Mouse (Mus musculus): ENCODE data around the gene Smok3b. TPM values are rescaled to one million over a fixed set of nuclear protein-coding genes. Genes with fewer than 3 reads are reported as not detected.
A peak's percentile ranks its signal among the peaks of the same experiment; 100 is the strongest.
"Not testable (repeated sequence)": the region's sequence is repeated elsewhere in the genome, so short reads cannot be mapped to it uniquely, and the experiment has no call there.

Smok3b gene
- not detected for total RNA-seq (2021)
- long read RNA-seq, experiment 1: 0 reads
- long read RNA-seq, experiment 2: 0 reads

DNA sequence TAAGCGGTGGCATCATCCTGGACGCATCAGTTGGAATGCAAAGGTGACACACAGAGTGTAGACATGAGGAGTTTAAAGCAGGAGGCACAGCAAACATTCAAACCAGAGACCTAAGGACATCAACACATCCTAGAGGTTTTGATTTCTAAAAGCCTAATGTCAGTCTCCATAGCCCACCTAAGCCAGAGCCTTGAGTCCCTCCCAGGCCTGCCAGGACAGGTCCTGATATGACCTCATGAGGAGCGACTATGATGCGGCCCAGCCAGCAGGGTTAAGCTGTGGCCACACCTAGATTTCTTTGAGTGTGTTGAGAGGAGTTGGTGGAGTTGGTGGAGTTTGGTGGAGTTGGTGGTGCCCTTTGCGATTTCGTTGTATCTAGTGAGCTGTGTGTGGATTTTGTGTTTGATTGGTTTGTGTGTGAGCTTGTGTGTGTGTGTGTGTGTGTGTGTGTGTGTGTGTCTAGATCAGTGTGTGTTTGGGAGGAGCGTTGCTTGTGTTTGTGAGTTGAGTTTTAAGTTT lies at the start of gene Smok3b, which contains the start of gene Smok3a:
Gene Smok3b, plus strand, starts transcription at position 469 of the 519 bp plus-strand sequence.
Gene Smok3a, plus strand, starts transcription at position 301 of the 519 bp plus-strand sequence.
- DNase-seq (ENCODE audit: extremely low spot score in 1 of 2, low spot score in 2 of 2); H3K4me3 ChIP-seq; intact Hi-C loops (cut with DNase I); H3K27ac ChIP-seq: not testable (repeated sequence)

DNA sequence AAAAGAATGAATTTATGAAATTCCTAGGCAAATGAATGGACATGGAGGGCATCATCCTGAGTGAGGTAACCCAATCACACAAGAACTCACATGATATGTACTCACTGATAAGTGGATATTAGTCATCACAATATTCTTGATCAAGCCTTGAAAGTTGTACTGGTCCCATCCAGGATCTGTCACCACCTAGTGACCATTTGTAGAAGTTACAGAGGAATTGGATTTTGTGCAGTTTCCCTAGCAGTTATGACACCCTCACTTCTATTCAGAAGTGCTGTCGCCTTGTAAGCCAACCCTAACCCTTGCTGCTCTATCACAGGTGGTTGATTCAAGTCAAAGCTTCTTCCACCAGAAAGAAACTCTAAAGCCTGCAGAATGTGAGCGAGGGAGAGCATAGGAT lies 48.1 kb upstream of the Smok3b start:
- Histone ChIP-seq H3K4me3 (no peak overlapping the region), H3K27ac (no peak overlapping the region)
- intact Hi-C loops (cut with DNase I): loop anchor here (5.0 kb wide), 2 partner anchors 71 to 181 kb away; no protein-coding TSS in a partner anchor
- no peak for DNase-seq (ENCODE audit: extremely low spot score in 1 of 2, low spot score in 2 of 2)
- TF ChIP-seq CTCF (IDR thresholded peaks at IDR 0.05): peak; percentile 18

DNA sequence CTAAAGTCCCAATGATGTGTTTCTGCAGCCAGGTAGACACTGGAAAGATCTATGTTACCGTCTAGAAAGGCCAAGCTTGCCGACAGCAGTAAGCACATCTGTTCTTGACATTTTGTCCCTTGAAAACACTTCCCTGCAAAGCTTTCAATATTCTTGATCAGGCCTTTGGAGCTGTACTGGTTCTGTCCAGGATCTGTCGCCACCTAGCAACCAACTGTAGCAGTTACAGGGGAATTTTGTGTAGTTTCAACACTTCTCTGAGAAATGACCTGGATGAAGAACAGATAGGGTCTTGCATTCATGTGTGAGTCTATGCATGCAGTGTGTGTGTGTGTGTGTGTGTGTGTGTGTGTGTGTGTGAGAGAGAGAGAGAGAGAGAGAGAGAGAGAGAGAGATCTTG lies 47.5 kb upstream of the Smok3b start:
- Histone ChIP-seq H3K4me3 (no peak overlapping the region), H3K27ac (no peak overlapping the region)
- DNase-seq (ENCODE audit: extremely low spot score in 1 of 2, low spot score in 2 of 2): no peak
- peak; percentile 55 for TF ChIP-seq CTCF (IDR thresholded peaks at IDR 0.05)
- intact Hi-C loops (cut with DNase I): loop anchor here (1.0 to 5.0 kb wide), 3 partner anchors 71 to 181 kb away; no protein-coding TSS in a partner anchor

DNA sequence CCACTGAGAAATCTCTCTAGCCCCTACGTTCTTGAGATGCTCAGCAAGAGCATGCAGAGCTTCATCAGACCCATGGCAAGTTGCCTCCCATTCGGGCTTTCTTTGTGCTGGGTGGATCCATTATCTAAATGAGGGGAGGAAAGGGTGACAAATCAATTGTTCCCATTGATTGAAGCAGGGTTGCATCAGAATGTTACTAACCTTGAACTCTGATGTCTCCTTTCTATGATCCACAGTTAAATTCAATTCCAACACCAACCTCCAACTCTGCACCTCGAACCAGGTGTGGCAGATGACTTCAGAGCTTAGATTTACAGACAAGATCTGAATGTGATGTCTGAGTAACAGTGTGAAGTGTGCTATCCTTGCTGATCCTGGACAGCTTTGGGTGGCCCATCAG lies 46.5 kb upstream of the Smok3b start:
- no peak overlapping the region for H3K27ac ChIP-seq
- intact Hi-C loops (cut with DNase I): loop anchor here (1.0 to 5.0 kb wide), 3 partner anchors 72 to 182 kb away; no protein-coding TSS in a partner anchor

DNA sequence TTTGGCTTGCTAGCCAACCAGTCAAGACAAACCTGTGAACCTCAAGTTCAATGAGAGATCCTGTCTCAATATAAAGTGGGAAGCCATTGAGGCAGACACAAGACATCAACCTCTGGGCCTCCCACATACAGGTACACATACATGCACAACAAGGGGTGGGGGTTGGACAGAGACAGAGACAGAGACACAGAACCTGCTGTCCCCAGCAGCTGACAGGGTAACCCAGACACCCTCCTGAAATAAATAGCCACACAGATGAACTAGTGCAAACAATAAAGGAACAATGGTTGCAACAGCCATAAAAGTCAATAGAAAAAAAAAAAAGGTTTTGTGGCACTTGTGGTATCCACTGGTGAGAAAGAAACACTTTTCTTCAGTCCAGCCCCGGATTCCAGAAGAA lies 45.8 kb upstream of the Smok3b start:
- no peak overlapping the region for H3K4me3 ChIP-seq
- no peak overlapping the region for H3K27ac ChIP-seq
- TF ChIP-seq CTCF (IDR thresholded peaks at IDR 0.05): no peak
- intact Hi-C loops (cut with DNase I): no loop called here
- no peak for DNase-seq (ENCODE audit: extremely low spot score in 1 of 2, low spot score in 2 of 2)

More for the DNA sequence above, 46.5 kb upstream of the Smok3b start:
- TF ChIP-seq CTCF (IDR thresholded peaks at IDR 0.05): no peak
- DNase-seq (ENCODE audit: extremely low spot score in 1 of 2, low spot score in 2 of 2): no peak
- no peak overlapping the region for H3K4me3 ChIP-seq

DNA sequence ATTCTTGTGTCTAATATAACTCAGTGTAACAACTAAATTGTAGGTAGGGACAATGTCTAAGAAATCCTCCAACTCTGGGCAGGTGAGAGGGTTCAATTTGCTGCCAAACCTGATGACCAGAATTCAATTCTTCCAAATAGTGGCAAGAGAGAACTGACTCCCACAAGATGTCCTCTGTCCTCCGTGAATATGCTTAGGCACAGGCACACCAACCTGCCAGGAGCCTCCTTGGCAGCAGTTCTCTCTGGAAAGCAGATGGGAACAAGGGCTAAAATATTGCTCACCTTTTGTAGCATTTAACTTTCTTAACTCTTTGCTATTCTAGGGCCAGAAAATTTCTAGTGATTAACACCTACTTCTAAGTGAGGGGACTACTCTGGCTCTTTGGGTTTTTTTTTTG lies 43.9 kb upstream of the Smok3b start:
- no peak overlapping the region for H3K4me3 ChIP-seq
- no peak overlapping the region for H3K27ac ChIP-seq
- no peak for DNase-seq (ENCODE audit: extremely low spot score in 1 of 2, low spot score in 2 of 2)
- no peak for TF ChIP-seq CTCF (IDR thresholded peaks at IDR 0.05)
- intact Hi-C loops (cut with DNase I): no loop called here

DNA sequence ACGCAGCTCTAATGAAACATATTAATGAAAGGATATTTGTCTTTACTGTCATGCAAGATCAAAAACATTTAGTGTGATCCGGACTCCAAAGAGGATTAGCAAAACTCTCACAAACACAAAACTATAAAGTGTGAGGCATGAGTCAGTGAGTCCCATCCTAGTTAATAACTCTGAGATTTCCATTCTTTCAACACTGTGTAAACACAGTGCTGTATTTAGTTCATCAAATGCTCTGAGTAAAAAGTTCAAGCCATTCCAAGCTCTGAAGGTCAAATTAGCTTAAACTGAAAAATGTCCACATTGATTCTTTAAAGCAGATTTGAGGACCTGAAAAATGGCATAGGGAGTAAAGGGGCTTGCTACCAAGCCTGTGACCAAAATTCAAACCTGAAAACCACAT lies 42.1 kb upstream of the Smok3b start:
- Histone ChIP-seq H3K4me3 (no peak overlapping the region), H3K27ac (no peak overlapping the region)
- intact Hi-C loops (cut with DNase I): no loop called here
- no peak for TF ChIP-seq CTCF (IDR thresholded peaks at IDR 0.05)
- no peak for DNase-seq (ENCODE audit: extremely low spot score in 1 of 2, low spot score in 2 of 2)

DNA sequence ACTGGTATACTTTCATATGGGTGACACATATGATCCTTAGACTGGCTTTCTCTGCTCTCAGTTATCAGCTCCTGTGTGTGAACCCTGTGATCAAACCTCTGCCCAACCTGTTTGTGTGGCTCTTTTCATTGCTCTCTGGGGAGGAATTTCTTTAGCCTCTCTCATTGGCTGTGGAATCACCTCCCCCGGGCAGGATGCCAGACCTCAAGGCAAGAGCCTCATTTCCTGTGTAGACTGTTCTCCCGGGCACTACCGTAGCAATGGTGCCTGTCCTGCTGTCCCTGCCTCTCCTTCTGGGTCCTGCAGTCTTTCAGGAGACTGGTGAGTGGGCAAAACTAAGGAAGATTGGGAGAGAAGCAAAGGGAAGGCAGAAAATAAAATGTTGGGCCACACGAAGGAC lies 39.9 kb upstream of the Smok3b start, which contains the start of gene Azgp1:
Gene Azgp1, plus strand, starts transcription at position 221 of the 400 bp plus-strand sequence.
- intact Hi-C loops (cut with DNase I): no loop called here
- DNase-seq (ENCODE audit: extremely low spot score in 1 of 2, low spot score in 2 of 2): no peak
- Histone ChIP-seq H3K4me3 (no peak within 1 kb of the TSS), H3K27ac (no peak within 1 kb of the TSS)
- no peak for TF ChIP-seq CTCF (IDR thresholded peaks at IDR 0.05)

DNA sequence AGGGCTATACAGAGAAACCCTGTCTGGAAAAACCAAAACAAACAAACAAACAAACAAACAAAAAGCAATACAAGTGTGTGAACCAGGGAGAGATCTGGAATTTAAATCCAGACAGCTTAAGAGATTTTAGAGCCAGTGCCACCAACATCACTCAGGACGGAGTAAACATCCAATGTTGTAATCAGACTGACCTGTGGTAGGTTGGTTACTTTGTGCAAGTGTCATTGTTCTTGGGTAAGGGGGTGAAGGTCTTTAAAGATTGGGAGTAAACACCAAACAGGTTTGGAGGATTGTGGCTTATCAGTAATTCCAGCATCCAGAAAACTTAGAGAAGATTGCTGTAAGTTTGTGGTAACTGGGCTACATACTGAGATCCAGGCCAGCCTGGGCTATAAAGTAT lies 34.9 kb upstream of the Smok3b start:
- no peak for TF ChIP-seq CTCF (IDR thresholded peaks at IDR 0.05)
- Histone ChIP-seq H3K4me3 (no peak overlapping the region), H3K27ac (no peak overlapping the region)
- intact Hi-C loops (cut with DNase I): no loop called here
- DNase-seq (ENCODE audit: extremely low spot score in 1 of 2, low spot score in 2 of 2): no peak

DNA sequence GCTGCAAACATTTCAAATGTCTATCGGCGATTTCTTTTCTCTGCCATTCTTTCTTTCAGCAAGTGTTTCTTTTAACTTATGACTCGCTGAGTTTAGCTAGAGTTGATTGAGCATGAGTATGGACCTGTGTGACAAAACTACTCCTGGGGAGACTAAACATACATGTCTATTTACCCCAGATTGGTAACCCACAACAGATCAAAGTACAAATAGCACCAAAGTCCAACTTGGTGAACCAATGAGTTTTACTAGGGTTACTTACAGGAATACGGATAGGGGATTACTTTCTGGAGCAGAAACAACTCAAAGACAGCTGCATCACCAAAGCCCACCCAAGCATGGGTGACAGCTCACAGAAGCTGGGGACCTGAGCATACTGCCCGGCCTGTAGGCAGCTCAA lies 11.8 kb upstream of the Smok3b start:
- Histone ChIP-seq H3K27ac (no peak overlapping the region), H3K4me3 (no peak overlapping the region)
- intact Hi-C loops (cut with DNase I): no loop called here
- DNase-seq (ENCODE audit: extremely low spot score in 1 of 2, low spot score in 2 of 2): no peak
- no peak for TF ChIP-seq CTCF (IDR thresholded peaks at IDR 0.05)

DNA sequence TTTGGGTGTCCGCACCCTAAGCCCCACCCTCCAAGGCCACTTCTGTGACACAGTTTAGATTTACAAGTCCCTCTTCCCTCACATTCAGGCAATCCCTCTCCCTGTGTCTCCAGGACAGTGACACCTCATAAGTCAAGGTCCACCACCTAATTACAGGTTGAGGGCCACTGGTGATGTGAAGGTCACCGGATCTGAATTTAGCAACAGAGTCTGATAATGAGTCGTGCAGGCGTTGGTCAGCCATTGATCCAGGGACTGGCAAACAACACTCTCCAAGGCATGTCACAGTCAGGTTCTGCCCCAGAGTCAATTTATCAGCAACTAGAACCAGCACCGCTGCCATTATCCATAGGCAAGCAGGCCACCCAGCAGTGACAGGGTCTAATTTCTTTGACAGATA lies 8.8 kb upstream of the Smok3b start:
- intact Hi-C loops (cut with DNase I): no loop called here
- DNase-seq (ENCODE audit: extremely low spot score in 1 of 2, low spot score in 2 of 2): no peak
- Histone ChIP-seq H3K4me3 (no peak overlapping the region), H3K27ac (no peak overlapping the region)
- no peak for TF ChIP-seq CTCF (IDR thresholded peaks at IDR 0.05)

DNA sequence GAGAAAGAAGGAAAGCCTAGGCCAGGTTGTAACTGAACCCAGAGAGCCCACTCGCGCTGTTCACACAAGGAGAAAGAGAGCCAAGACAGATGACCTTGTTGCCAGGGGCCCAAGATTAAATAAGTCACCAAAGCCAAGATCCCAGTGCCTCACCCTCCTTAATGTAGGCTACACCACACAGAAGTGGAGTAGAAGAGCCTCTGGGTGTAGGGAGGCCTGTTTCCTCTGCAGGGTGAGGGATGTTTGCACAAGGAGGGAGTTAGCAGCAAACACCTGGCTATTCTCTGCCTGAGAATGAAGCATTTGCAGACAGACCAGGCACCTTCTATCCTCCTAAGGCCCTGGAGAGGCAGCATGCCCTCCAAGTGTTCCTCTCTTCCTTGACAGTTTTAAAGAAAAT lies 4.7 kb upstream of the Smok3b start:
- Histone ChIP-seq H3K27ac (no peak overlapping the region), H3K4me3 (no peak overlapping the region)
- intact Hi-C loops (cut with DNase I): no loop called here
- no peak for DNase-seq (ENCODE audit: extremely low spot score in 1 of 2, low spot score in 2 of 2)
- TF ChIP-seq CTCF (IDR thresholded peaks at IDR 0.05): no peak

DNA sequence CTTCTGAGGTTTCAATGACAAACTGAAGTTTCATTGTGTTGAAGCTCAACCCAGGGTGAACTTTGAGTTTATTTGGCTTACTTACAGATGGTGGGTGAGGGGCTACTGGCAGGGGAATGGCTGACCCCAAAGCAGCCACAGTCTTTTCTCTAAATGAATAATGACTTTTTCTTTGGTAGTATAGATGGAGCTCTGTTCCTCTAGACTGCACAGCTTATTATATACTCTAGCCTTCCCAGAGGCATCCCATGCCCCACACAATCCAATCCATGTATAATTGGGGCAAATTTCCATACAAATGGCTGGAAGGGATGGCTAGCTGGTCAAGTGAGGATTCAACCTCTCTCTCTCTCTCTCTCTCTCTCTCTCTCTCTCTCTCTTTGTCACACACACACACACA lies 4.2 kb upstream of the Smok3b start:
- no peak overlapping the region for H3K4me3 ChIP-seq
- H3K27ac ChIP-seq: no peak overlapping the region
- intact Hi-C loops (cut with DNase I): no loop called here
- DNase-seq (ENCODE audit: extremely low spot score in 1 of 2, low spot score in 2 of 2): no peak
- TF ChIP-seq CTCF (IDR thresholded peaks at IDR 0.05): no peak

DNA sequence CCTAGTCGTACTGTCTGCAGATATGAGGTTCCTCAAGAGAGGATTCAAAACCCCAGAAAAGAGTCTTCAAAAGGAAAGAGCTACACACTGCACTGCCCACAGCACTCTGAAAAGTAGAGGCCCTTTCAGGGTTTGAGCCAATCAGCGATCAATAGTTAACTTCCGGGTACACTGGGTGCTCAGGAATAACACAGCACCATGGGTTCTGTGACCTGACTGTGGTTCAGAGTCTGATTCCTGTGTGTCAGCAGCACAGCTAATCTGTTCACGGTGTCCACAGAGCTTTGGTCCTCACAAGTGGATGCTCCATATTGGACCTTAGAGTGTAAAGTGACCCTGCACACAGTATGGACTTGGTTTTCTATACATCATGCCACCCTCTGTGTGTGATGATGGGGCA lies 1.7 kb upstream of the Smok3b start:
- DNase-seq (ENCODE audit: extremely low spot score in 1 of 2, low spot score in 2 of 2); H3K4me3 ChIP-seq; H3K27ac ChIP-seq; intact Hi-C loops (cut with DNase I): not testable (repeated sequence)

DNA sequence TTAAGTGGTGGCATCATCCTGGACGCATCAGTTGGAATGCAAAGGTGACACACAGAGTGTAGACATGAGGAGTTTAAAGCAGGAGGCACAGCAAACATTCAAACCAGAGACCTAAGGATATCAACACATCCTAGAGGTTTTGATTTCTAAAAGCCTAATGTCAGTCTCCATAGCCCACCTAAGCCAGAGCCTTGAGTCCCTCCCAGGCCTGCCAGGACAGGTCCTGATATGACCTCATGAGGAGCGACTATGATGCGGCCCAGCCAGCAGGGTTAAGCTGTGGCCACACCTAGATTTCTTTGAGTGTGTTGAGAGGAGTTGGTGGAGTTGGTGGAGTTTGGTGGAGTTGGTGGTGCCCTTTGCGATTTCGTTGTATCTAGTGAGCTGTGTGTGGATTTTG lies 31.7 kb downstream of the Smok3b start, which contains the start of gene Smok3c:
Gene Smok3c, plus strand, starts transcription at position 301 of the 400 bp plus-strand sequence.
- H3K4me3 ChIP-seq; intact Hi-C loops (cut with DNase I); H3K27ac ChIP-seq; DNase-seq (ENCODE audit: extremely low spot score in 1 of 2, low spot score in 2 of 2): not testable (repeated sequence)

Measured in left cerebral cortex, adult 2 months (tissue).